In genomic region chr9:58583267-58583641, GRCm38 (mm10) we compare ENCODE assay signal across 8 mouse cellular contexts. TPM values are rescaled to one million over a fixed set of nuclear protein-coding genes. Genes with fewer than 3 reads are reported as not detected.
DNase-seq lines count a peak whose midpoint lies in the region; ATAC-seq and TF ChIP-seq lines count a peak whose summit lies in the region.

No protein-coding gene starts in this region.

- peak overlapping the region; percentile 99 for H3K9ac ChIP-seq in ES-E14 (ENCODE audit: insufficient read depth, low read depth, low read length, poor library complexity, severe bottlenecking)
- peak overlapping the region; percentile 97 for H3K9ac ChIP-seq in stomach, embryonic 16.5 days (ENCODE audit: low read length)

- intact Hi-C loops in gastrocnemius, postnatal 14 days (cut with DNase I; ENCODE audit: low total_unique reads) = no loop called here

- in situ Hi-C loops in ES-E14 (cut with MboI; ENCODE audit: low sequenced_read_pairs in 2 of 2, unreplicated experiment in 2 of 2) = no loop called here

- H3K27ac ChIP-seq in ES-E14 (ENCODE audit: insufficient read depth, low read depth, low read length, poor library complexity, severe bottlenecking) = no peak overlapping the region
- H3K27ac ChIP-seq in stomach, embryonic 16.5 days (ENCODE audit: low read length) = peak overlapping the region; percentile 95

- H3K4me3 ChIP-seq in ES-E14 (ENCODE audit: insufficient read depth in 1 of 2, low read depth in 1 of 2, low read length in 2 of 2, poor library complexity in 1 of 2, severe bottlenecking in 1 of 2) = peak overlapping the region; percentile 91 to 100
- H3K4me3 ChIP-seq in megakaryocyte, embryonic 14.5 days (replicated peaks) = peak overlapping the region; percentile 97
- peak overlapping the region; percentile 83 for H3K4me3 ChIP-seq in stomach, embryonic 16.5 days (replicated peaks; ENCODE audit: low read length)

- H3K27me3 ChIP-seq in megakaryocyte, embryonic 14.5 days (replicated peaks) = no peaks in the 10 kb centered on the region
- H3K27me3 ChIP-seq in stomach, embryonic 16.5 days (ENCODE audit: control insufficient read depth, insufficient read depth, low read length) = no peaks in the 10 kb centered on the region

- peaks cover 0 to 8% of the 10 kb centered on the region in 2 experiments; a peak in 2 of 4 replicates for H3K4me1 ChIP-seq in ES-E14 (ENCODE audit: control insufficient read depth in 2 of 2, insufficient read depth in 2 of 2, low read length in 2 of 2, poor library complexity in 1 of 2)
- peaks cover 67% of the 10 kb centered on the region for H3K4me1 ChIP-seq in megakaryocyte, embryonic 14.5 days
- peaks cover 8% of the 10 kb centered on the region; the same call in 1 of the 2 replicates for H3K4me1 ChIP-seq in stomach, embryonic 16.5 days (ENCODE audit: control insufficient read depth, insufficient read depth, low read length)

- no peaks in the 10 kb centered on the region for H3K9me3 ChIP-seq in ES-E14 (ENCODE audit: control insufficient read depth, insufficient read depth, low read depth, low read length)
- no peaks in the 10 kb centered on the region for H3K9me3 ChIP-seq in megakaryocyte, embryonic 14.5 days
- H3K9me3 ChIP-seq in stomach, embryonic 16.5 days (replicated peaks; ENCODE audit: control insufficient read depth, low read length) = no peaks in the 10 kb centered on the region

- peak; percentile 44; the same call in 1 of the 2 replicates for ATAC-seq in erythroid progenitor cell, adult 5-6 weeks (replicated peaks; ENCODE audit: low FRiP score, poor library complexity, severe bottlenecking)
- ATAC-seq in stomach, embryonic 16.5 days (ENCODE audit: insufficient read depth, low FRiP score) = no peak

- H3K4me2 ChIP-seq in stomach, embryonic 16.5 days (ENCODE audit: low read depth, low read length) = peak overlapping the region; percentile 52

- DNase-seq in gastrocnemius, adult 18-20 months (ENCODE audit: low spot score) = peak; percentile 6
- no peak for DNase-seq in gastrocnemius, postnatal 14 days
- DNase-seq in ES-E14 (ENCODE audit: low read depth, low spot score) = no peak
- peak; percentile 67 for DNase-seq in induced T-regulatory cell, adult 2 months (ENCODE audit: low read depth)
- no peak for DNase-seq in layer of hippocampus, adult 9-11 months

- H3K36me3 ChIP-seq in ES-E14 (ENCODE audit: control insufficient read depth, insufficient read depth, low read length, poor library complexity, severe bottlenecking) = no peaks in the 10 kb centered on the region
- peaks cover 6% of the 10 kb centered on the region for H3K36me3 ChIP-seq in megakaryocyte, embryonic 14.5 days (replicated peaks; ENCODE audit: low read length)
- H3K36me3 ChIP-seq in stomach, embryonic 16.5 days (ENCODE audit: control insufficient read depth, insufficient read depth, low read length) = no peaks in the 10 kb centered on the region

- WGBS in stomach, embryonic 16.5 days = 2% methylated on average over 8 of the region's 8 CpGs

TF ChIP-seq in ES-E14, 5 proteins besides CTCF, POLR2A, EP300 and RAD21:
- TF ChIP-seq CHD2 (IDR thresholded peaks at IDR 0.05; ENCODE audit: low read depth, low read length) = no peak
- TF ChIP-seq MAFK (IDR thresholded peaks at IDR 0.05; ENCODE audit: insufficient read depth, low read depth, low read length) = no peak
- no peak for TF ChIP-seq ZC3H11A (IDR thresholded peaks at IDR 0.05; ENCODE audit: borderline replicate concordance, low read depth, low read length)
- no peak for TF ChIP-seq ZNF384 (IDR thresholded peaks at IDR 0.05; ENCODE audit: low read depth, low read length)
- no peak for TF ChIP-seq HCFC1 (IDR thresholded peaks at IDR 0.05; ENCODE audit: borderline replicate concordance, insufficient read depth, low read length)

RNA-seq across cellular contexts. Expression of gene Nptn, which starts 1.2 kb away (rescaled TPM):
- total RNA-seq in gastrocnemius, adult 18-20 months (2021) = 100 to 1,000 TPM; 116 to 123 TPM
- 100 to 1,000 TPM in 1 of 2 experiments, 10 to 100 TPM in 1; 91.0 to 101 TPM for total RNA-seq in gastrocnemius, postnatal 14 days (2021)
- 131 and 165 TPM in 2 replicates for total RNA-seq in ES-E14 (2012; rRNA removed)
- total RNA-seq in erythroid progenitor cell, adult 5-6 weeks (2015; ENCODE audit: low replicate concordance) = 415 and 552 TPM in 2 replicates
- 202 and 230 TPM in 2 replicates for total RNA-seq in erythroid progenitor cell, adult 5-6 weeks (2017; ENCODE audit: low replicate concordance)
- polyA plus RNA-seq in megakaryocyte, embryonic 14.5 days (2012; ENCODE audit: insufficient read depth, low replicate concordance) = 231 and 377 TPM in 2 replicates
- 155 and 165 TPM in 2 replicates for polyA plus RNA-seq in stomach, embryonic 16.5 days (2015; fragmentation: Nextera tagmentation; extraction: Ambion mirVana)

RNA-seq across cellular contexts. Expression of gene Cd276, which starts 28.0 kb away (rescaled TPM):
- total RNA-seq in gastrocnemius, adult 18-20 months (2021) = 10 to 100 TPM in 1 of 2 experiments, 1 to 10 TPM in 1; 8.5 to 13.5 TPM
- 10 to 100 TPM; 15.6 to 25.1 TPM for total RNA-seq in gastrocnemius, postnatal 14 days (2021)
- total RNA-seq in ES-E14 (2012; rRNA removed) = 23.4 and 41.8 TPM in 2 replicates
- 0.36 TPM in 1 of 2 replicates, not detected in the other for total RNA-seq in erythroid progenitor cell, adult 5-6 weeks (2015; ENCODE audit: low replicate concordance)
- total RNA-seq in erythroid progenitor cell, adult 5-6 weeks (2017; ENCODE audit: low replicate concordance) = not detected in 2 replicates
- 0.52 and 1.3 TPM in 2 replicates for polyA plus RNA-seq in megakaryocyte, embryonic 14.5 days (2012; ENCODE audit: insufficient read depth, low replicate concordance)
- polyA plus RNA-seq in stomach, embryonic 16.5 days (2015; fragmentation: Nextera tagmentation; extraction: Ambion mirVana) = 30.4 and 31.2 TPM in 2 replicates

Comparison
In these comparisons a context has a peak if more than half of its experiments do, and no peak if none do; other contexts are left out.
1. DNase-seq: peak in gastrocnemius, adult 18-20 months (single experiment) and induced T-regulatory cell, adult 2 months (single experiment); none in gastrocnemius, postnatal 14 days (single experiment), ES-E14 (single experiment) and layer of hippocampus, adult 9-11 months (single experiment).
2. RNA of gene Cd276, which starts 28.0 kb away (total RNA-seq): 15.6 to 25.1 TPM in gastrocnemius, postnatal 14 days, 23.4 to 41.8 TPM in ES-E14 and 8.5 to 13.5 TPM in gastrocnemius, adult 18-20 months; 0.36 TPM in erythroid progenitor cell, adult 5-6 weeks; every median in the first group is over 4 times any median in the second.
3. Peak in every context shown above with its lines, with median percentiles within 50 percentile points of each other: H3K4me3 ChIP-seq.